Mouse (Mus musculus): ENCODE measurements around the gene Rint1. TPM values are rescaled to one million over a fixed set of nuclear protein-coding genes. Genes with fewer than 3 reads are reported as not detected.

The Rint1 gene
- polyA plus RNA-seq, 1 experiment from 2014 or later = 39.6 TPM

DNA sequence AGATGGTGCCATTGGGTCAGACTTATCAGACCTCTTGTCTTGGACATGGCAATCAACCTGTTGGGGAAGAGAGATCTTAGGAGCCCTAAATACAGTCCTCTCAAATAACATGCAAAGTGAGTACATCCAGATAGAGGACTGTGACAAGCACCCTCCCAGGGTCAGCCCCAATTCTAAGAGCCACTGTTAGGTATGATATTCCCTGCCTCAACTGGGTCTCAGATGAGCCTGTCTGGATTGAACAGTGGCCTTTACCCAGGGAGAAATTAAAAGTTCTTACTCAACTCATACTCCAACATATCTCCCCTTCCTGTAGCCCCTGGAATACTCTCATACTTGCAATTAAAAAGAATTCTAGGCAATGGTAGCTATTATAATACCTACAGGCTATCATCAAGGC lies 69.7 kb downstream of the Rint1 start:
- no peak overlapping the region for H3K9ac ChIP-seq
- ATAC-seq (ENCODE audit: low FRiP score) = no peak
- H3K27me3 ChIP-seq = no peaks in the 10 kb centered on the region
- no peaks in the 10 kb centered on the region for H3K4me1 ChIP-seq
- H3K4me3 ChIP-seq = no peak overlapping the region
- no peak overlapping the region for H3K4me2 ChIP-seq (replicated peaks)
- H3K27ac ChIP-seq = no peak overlapping the region
- H3K36me3 ChIP-seq = peaks cover 67% of the 10 kb centered on the region
- no peaks in the 10 kb centered on the region for H3K9me3 ChIP-seq (replicated peaks)

DNA sequence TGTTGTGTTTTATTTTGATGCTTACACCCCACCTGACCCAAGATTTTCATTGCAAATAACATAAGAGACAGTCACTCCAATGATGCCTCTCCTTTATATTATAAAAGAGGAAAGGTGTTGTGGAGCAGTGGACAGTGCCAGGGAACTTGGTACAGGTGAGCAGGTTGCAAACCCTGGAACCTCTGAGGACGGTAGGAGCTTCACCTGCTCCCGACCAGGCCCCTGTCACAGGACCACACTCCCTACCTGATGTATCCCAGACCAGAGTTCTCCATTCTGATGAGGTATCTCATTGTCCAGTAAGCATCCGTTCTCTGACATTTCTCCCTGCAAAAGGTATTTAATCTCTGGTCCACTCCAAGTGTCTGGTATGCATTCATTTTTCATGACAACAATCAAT lies 70.5 kb downstream of the Rint1 start:
- no peak overlapping the region for H3K9ac ChIP-seq
- no peak overlapping the region for H3K27ac ChIP-seq
- no peaks in the 10 kb centered on the region for H3K27me3 ChIP-seq
- no peak overlapping the region for H3K4me2 ChIP-seq (replicated peaks)
- peaks cover 59% of the 10 kb centered on the region for H3K36me3 ChIP-seq
- 89% methylated on average over 3 of the region's 3 CpGs for WGBS
- no peaks in the 10 kb centered on the region for H3K4me1 ChIP-seq
- no peaks in the 10 kb centered on the region for H3K9me3 ChIP-seq (replicated peaks)
- H3K4me3 ChIP-seq = no peak overlapping the region
- ATAC-seq (ENCODE audit: low FRiP score) = no peak

DNA sequence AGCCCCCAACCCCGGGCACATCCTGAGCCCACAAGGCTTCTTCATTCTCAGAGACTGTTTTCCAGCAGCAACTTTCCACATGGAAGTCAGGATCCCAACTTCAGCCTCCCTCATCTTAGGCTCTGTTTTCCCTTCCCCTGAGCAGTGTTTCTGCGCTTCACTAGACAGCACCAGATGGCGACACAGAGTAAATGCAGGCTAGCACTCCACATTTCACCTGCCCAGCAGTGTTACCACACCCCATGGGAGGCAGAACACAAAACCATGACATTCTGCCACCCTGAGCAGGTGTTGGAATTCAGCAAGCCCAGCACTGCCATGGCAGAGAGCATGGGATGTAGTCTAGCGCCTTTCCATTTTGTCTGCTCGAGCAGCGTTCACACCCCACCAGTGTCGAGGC lies 71.1 kb downstream of the Rint1 start:
- Histone ChIP-seq H3K27me3 (no peaks in the 10 kb centered on the region), H3K4me3 (no peak overlapping the region), H3K4me1 (no peaks in the 10 kb centered on the region), H3K27ac (no peak overlapping the region), H3K9ac (no peak overlapping the region), H3K36me3 (peaks cover 52% of the 10 kb centered on the region), H3K9me3 (replicated peaks) (no peaks in the 10 kb centered on the region), H3K4me2 (replicated peaks) (no peak overlapping the region)
- WGBS = 82% methylated on average over 7 of the region's 7 CpGs
- ATAC-seq (ENCODE audit: low FRiP score) = no peak

DNA sequence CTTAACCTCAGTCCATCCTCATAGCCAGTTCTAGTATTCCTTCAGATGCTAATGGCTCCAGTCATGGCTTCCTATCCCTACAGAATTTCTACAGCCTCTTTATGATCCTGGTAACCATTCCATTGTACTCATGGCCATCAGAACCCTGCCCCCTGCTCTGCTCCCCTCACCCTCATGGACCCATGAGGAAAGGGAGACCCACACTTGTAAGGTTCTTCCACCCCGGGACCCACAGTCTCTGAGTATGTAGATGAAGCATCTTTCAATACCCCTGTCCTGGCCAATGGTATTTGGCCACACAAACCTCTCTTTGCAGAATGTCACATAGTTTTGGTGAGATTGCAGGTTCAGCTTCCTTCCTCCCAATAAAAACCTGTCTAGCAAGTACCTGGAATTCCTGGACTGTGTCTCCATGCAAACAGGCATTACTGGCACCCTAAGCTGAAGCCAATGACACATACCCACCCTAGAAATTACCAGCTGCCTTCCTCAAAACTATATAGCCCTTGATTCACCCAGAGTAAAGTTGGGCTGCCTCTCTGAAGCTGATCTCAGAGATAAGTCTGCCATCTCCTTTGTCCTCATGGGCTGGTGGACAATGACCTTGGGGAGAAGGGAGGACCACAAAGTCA lies 71.7 kb downstream of the Rint1 start:
- H3K9me3 ChIP-seq (replicated peaks) = no peaks in the 10 kb centered on the region
- no peaks in the 10 kb centered on the region for H3K4me1 ChIP-seq
- ATAC-seq (ENCODE audit: low FRiP score) = no peak
- no peaks in the 10 kb centered on the region for H3K27me3 ChIP-seq
- no peak overlapping the region for H3K27ac ChIP-seq
- H3K4me3 ChIP-seq = no peak overlapping the region
- no peak overlapping the region for H3K4me2 ChIP-seq (replicated peaks)
- H3K36me3 ChIP-seq = peaks cover 47% of the 10 kb centered on the region
- 91% methylated on average over 1 of the region's 1 CpGs for WGBS
- H3K9ac ChIP-seq = no peak overlapping the region

DNA sequence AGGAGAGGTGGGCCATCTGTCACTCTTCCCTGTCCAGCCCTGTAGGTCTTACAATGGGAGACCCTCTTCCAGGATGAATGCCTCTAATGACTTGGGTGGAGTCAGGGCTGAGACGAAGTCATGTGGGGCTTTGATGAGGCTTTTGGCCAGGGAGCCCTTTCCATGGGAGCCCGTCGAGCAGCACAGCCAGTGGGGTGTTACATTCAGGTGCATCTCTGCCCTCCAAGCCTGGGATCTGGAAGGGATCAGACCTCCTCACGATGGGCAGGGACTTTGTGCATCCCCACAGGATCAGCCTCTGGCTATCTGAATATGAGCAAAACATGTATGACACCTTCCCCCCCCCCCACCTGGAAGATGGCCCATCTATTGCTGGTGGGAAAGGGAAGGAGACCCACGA lies 72.4 kb downstream of the Rint1 start:
- ATAC-seq (ENCODE audit: low FRiP score) = no peak
- WGBS = 57% methylated on average over 5 of the region's 5 CpGs
- Histone ChIP-seq H3K9ac (no peak overlapping the region), H3K9me3 (replicated peaks) (no peaks in the 10 kb centered on the region), H3K36me3 (peaks cover 41% of the 10 kb centered on the region), H3K4me3 (no peak overlapping the region), H3K27me3 (no peaks in the 10 kb centered on the region), H3K27ac (no peak overlapping the region), H3K4me2 (replicated peaks) (no peak overlapping the region), H3K4me1 (no peaks in the 10 kb centered on the region)

DNA sequence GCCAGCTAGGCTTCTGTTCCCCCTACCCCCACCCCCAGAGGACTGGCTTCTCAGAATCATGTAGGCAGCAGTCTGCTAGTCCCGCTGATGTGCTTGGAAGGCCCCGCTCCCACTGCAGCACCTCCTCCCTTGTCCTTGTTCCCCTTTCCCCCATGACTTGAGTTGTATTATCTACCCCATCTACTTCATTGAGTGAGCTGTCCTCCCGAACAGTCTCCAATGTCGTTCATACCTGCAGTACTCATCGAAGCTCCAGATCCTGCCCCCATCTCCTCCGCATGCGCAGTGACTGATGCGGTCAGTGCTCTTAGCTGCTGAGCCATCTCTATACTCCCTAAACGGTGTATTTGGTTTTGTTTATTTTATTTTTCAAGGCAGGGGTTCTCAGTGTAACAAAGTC lies 74.2 kb downstream of the Rint1 start:
- H3K4me2 ChIP-seq (replicated peaks) = no peak overlapping the region
- H3K9me3 ChIP-seq (replicated peaks) = no peaks in the 10 kb centered on the region
- no peak overlapping the region for H3K27ac ChIP-seq
- WGBS = 91% methylated on average over 9 of the region's 9 CpGs
- peaks cover 23% of the 10 kb centered on the region for H3K36me3 ChIP-seq
- no peak overlapping the region for H3K4me3 ChIP-seq
- ATAC-seq (ENCODE audit: low FRiP score) = no peak
- no peaks in the 10 kb centered on the region for H3K4me1 ChIP-seq
- no peaks in the 10 kb centered on the region for H3K27me3 ChIP-seq
- no peak overlapping the region for H3K9ac ChIP-seq

DNA sequence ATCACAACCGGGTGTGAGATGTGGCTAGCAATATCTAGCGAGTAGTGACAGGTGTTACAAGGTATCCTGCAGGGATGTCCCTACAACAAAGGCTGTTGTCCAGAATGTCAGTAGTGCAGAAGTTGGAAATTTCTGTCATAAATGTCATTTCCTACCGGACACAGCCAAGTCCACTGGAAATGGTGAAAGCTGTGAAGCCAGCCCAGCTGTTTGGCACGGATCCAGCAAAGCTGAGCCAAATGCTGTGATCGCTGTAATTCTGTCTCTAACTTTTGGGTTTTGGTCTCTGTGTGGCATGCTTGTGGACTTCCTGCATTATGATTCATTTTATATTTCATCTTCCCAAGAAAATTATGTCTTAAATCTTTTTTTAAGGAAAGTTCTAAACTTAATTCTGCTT lies 74.8 kb downstream of the Rint1 start:
- Histone ChIP-seq H3K36me3 (peaks cover 18% of the 10 kb centered on the region), H3K9ac (no peak overlapping the region), H3K9me3 (replicated peaks) (no peaks in the 10 kb centered on the region), H3K4me2 (replicated peaks) (no peak overlapping the region), H3K4me1 (no peaks in the 10 kb centered on the region), H3K27ac (no peak overlapping the region), H3K27me3 (no peaks in the 10 kb centered on the region), H3K4me3 (no peak overlapping the region)
- no peak for ATAC-seq (ENCODE audit: low FRiP score)
- WGBS = 83% methylated on average over 5 of the region's 5 CpGs

DNA sequence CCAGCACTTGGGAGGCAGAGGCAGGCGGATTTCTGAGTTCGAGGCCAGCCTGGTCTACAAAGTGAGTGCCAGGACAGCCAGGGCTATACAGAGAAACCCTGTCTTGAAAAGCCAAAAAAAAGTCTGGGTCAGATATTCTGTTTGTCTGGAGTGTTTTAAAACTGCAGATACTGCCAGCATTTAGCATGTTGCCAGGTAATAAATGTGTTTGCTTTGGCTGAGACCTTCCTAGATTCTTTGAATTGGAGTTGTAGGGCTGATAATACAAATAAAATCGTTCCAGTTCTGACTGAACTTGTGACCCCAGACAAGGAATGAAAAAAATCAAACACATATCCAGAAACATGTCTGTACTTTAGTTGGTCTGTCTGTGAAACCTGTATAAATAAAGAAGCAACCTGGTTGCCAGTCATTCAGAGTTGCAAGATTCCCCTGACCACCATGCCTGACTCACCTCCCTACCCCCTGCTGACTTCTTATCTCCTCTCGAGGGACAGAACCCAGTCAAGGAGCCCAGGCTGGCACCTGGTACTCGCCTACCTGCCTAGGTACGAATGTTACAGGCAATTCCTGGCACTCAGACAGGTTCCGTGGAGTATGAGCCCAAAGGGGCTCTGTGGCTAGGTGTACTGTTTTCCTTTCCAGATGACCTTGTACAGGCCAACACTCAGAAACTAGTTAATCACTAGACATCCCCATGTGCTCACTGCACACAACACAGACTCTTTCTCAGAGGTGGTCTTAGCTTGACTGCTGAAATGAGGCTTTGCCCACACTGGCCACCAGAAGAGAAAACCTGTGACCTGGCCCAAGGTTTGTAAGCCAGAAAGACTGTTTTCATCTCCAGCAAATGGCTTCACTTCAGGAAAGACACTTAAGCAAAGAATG lies 75.9 kb downstream of the Rint1 start:
- no peak overlapping the region for H3K4me3 ChIP-seq
- H3K4me1 ChIP-seq = no peaks in the 10 kb centered on the region
- H3K27me3 ChIP-seq = no peaks in the 10 kb centered on the region
- peaks cover 13% of the 10 kb centered on the region for H3K36me3 ChIP-seq
- H3K4me2 ChIP-seq (replicated peaks) = no peak overlapping the region
- WGBS = 84% methylated on average over 7 of the region's 7 CpGs
- H3K9me3 ChIP-seq (replicated peaks) = no peaks in the 10 kb centered on the region
- no peak overlapping the region for H3K27ac ChIP-seq
- H3K9ac ChIP-seq = no peak overlapping the region
- no peak for ATAC-seq (ENCODE audit: low FRiP score)

DNA sequence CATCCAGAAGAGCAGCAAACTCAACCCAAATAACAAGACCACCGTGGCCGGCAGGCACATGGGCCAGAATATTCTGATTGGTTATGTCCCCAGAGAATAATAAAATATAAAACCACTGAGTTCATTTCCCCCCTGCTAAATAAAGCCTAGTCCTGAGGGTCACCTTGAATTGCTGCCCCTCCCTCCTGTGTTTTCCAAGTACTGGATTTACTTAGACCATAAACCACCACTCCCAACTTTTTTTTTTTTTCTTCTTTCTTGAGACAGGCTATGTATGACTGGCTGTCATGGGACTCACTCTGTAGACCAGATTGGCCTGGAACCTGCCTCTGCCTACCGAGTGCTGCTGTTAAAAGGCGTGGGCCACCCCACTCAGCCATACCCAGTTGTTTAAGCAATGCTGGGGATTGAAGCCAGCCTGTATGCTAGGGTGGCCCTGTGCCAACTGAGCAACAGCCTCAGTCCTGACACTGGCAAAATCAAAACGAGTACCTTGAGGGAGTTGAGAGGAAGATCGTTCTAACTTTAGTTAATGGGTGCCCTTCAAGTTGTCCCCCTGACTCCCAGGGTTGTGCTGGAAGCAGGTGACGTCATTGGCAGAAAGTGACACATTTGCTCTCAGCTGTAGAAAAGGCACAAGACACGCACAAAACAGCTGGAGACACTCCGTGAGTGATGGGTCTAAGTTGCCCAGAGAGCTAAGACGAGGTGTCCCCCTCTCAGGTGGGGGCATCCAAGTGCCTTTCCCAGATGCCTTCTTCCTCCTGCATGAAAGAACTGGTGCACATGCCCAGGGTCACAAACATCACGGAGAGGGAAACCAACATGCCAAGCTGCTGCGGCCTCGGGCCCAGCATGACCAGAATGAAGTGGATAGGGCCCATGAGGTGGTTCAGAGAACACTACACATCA lies 76.8 kb downstream of the Rint1 start:
- H3K36me3 ChIP-seq = peaks cover 10% of the 10 kb centered on the region; the same call in 1 of the 2 replicates
- no peak overlapping the region for H3K4me2 ChIP-seq (replicated peaks)
- no peak overlapping the region for H3K9ac ChIP-seq
- H3K9me3 ChIP-seq (replicated peaks) = no peaks in the 10 kb centered on the region
- no peaks in the 10 kb centered on the region for H3K27me3 ChIP-seq
- H3K4me3 ChIP-seq = no peak overlapping the region
- H3K27ac ChIP-seq = no peak overlapping the region
- WGBS = 93% methylated on average over 13 of the region's 13 CpGs
- no peaks in the 10 kb centered on the region for H3K4me1 ChIP-seq
- no peak for ATAC-seq (ENCODE audit: low FRiP score)

DNA sequence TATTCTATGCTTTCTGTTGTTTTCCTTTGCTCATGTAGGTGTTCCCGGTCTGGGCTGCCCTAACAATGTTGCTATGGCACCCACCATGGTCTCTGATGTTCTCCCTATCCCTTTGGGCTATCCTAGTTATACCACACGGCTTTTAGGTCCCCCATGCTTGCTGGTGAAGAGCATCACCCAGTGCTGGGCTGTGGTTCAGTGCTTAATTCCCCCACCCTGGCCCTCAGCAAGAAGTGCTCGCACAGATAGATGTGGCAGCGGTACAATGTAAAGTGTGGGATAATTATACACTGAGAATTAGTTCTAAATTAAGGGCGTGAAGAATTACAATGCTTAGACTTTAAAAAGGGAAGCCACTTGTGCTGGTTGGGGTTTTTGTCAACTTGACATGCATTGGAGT lies 78.4 kb downstream of the Rint1 start:
- Histone ChIP-seq H3K27ac (no peak overlapping the region), H3K36me3 (no peaks in the 10 kb centered on the region), H3K9me3 (replicated peaks) (no peaks in the 10 kb centered on the region), H3K4me2 (replicated peaks) (no peak overlapping the region), H3K4me1 (no peaks in the 10 kb centered on the region), H3K9ac (no peak overlapping the region), H3K27me3 (no peaks in the 10 kb centered on the region), H3K4me3 (no peak overlapping the region)
- no peak for ATAC-seq (ENCODE audit: low FRiP score)
- WGBS = 80% methylated on average over 5 of the region's 5 CpGs

Measured in hindbrain, embryonic 12.5 days (tissue).